Mouse (Mus musculus) embryonic facial prominence, embryonic 11.5 days (tissue): Measurements from ENCODE around the gene Tent5d. TPM values are rescaled to one million over a fixed set of nuclear protein-coding genes. Genes with fewer than 3 reads are reported as not detected.

Source experiments
- ATAC-seq: fragments of 200-750 bp; cut with Nextera tagmentation; replicated peaks from 2 replicates; pipeline ENCODE4 v1.8.0; 2017; ENCODE audit warnings: low read depth; ENCODE audit not compliant: insufficient number of reproducible peaks, low FRiP score, low TSS enrichment
- DNase-seq: peaks from one replicate; pipeline ENCODE4 v3.0.0-alpha.2; 2015; ENCODE audit warnings: low spot score
- H3K27ac ChIP-seq: fragments of 300-500 bp; sonication (generic); replicated peaks from 2 replicates; pipeline ENCODE4 v1.5.1; 2014; ENCODE audit warnings: mild to moderate bottlenecking, low read depth, low read length, control low read depth
- H3K27me3 ChIP-seq: fragments of 300-500 bp; sonication (generic); 2 replicates; pipeline ENCODE4 v1.6.1; 2014; ENCODE audit warnings: mild to moderate bottlenecking, low read length, moderate library complexity, mixed read lengths; ENCODE audit not compliant: control insufficient read depth, insufficient read depth
- H3K36me3 ChIP-seq: fragments of 300-500 bp; sonication (generic); replicated peaks from 2 replicates; pipeline ENCODE4 v1.6.1; 2014; ENCODE audit warnings: low read depth, mild to moderate bottlenecking, low read length, moderate library complexity, mixed read lengths; ENCODE audit not compliant: control insufficient read depth, insufficient read depth
- H3K4me1 ChIP-seq: fragments of 300-500 bp; sonication (generic); 2 replicates; pipeline ENCODE4 v1.6.1; 2014; ENCODE audit warnings: low read length, mixed read lengths; ENCODE audit not compliant: control insufficient read depth, insufficient read depth
- H3K4me2 ChIP-seq: fragments of 300-500 bp; sonication (generic); 2 replicates; pipeline ENCODE4 v1.6.1; 2014; ENCODE audit warnings: low read depth, mild to moderate bottlenecking, control low read depth, low read length, moderate library complexity
- H3K4me3 ChIP-seq: fragments of 300-500 bp; sonication (generic); 2 replicates; pipeline ENCODE4 v1.5.1; 2014; ENCODE audit warnings: low read depth, low read length, control low read depth
- H3K9ac ChIP-seq: fragments of 300-500 bp; sonication (generic); replicated peaks from 2 replicates; pipeline ENCODE4 v1.6.1; 2014; ENCODE audit warnings: mild to moderate bottlenecking, control low read depth, low read length
- H3K9me3 ChIP-seq: fragments of 300-500 bp; sonication (generic); replicated peaks from 2 replicates; pipeline ENCODE4 v1.6.1; 2016; ENCODE audit warnings: mild to moderate bottlenecking, low read length, inconsistent platforms, mixed read lengths; ENCODE audit not compliant: control insufficient read depth
- WGBS: fragments of 180-500 bp; shearing (Covaris S2); extraction: QIAGEN DNeasy Blood & Tissue Kit; methylation state at CpG from one replicate; pipeline ENCODE4 v1.1.7; 2014; 5-methylcytosine and 5-hydroxymethylcytosine counted together
- polyA plus RNA-seq: library from polyadenylated mRNA; unstranded; fragments of >200 nt; fragmentation: Nextera tagmentation; extraction: Ambion mirVana; gene quantifications from 2 replicates; pipeline ENCODE4 v1.2.1, GENCODE M21; 2014

Gene Tent5d
- polyA plus RNA-seq, 1 experiment from 2014 or later: 0.38 TPM

GRCm38 (mm10) chrX:107816218-107816554, 23.8 kb downstream of the Tent5d start, which contains the start of gene 2610002M06Rik:
Gene 2610002M06Rik, minus strand, starts transcription at chrX:107816334.
- 15% methylated on average over 20 of the region's 28 CpGs for WGBS
- H3K27me3 ChIP-seq: no peaks in the 10 kb centered on the region
- no peaks in the 10 kb centered on the region for H3K36me3 ChIP-seq
- no peaks in the 10 kb centered on the region for H3K9me3 ChIP-seq
- no peak within 1 kb of the TSS for H3K27ac ChIP-seq
- peak within 1 kb of the TSS; percentile 50 for H3K4me2 ChIP-seq
- DNase-seq (peak; percentile 86), ATAC-seq (peak; percentile 99)
- peak within 1 kb of the TSS; percentile 68 for H3K9ac ChIP-seq
- H3K4me3 ChIP-seq: peak within 1 kb of the TSS; percentile 57
- H3K4me1 ChIP-seq: no peaks in the 10 kb centered on the region

- H3K9ac ChIP-seq: no peak overlapping the region
- H3K4me2 ChIP-seq: no peak overlapping the region
- no peak overlapping the region for H3K27ac ChIP-seq
- no peaks in the 10 kb centered on the region for H3K9me3 ChIP-seq
- ATAC-seq (no peak), DNase-seq (no peak)
- H3K27me3 ChIP-seq: no peaks in the 10 kb centered on the region
- no peak overlapping the region for H3K4me3 ChIP-seq
- WGBS: 81% methylated on average over 6 of the region's 6 CpGs
- H3K36me3 ChIP-seq: no peaks in the 10 kb centered on the region
- H3K4me1 ChIP-seq: no peaks in the 10 kb centered on the region
Observed at GRCm38 (mm10) chrX:107816726-107817125, 24.3 kb downstream of the Tent5d start.

- WGBS: 31% methylated on average over 4 of the region's 4 CpGs
- H3K4me3 ChIP-seq: no peak overlapping the region
Observed at GRCm38 (mm10) chrX:107858165-107858564, 65.8 kb downstream of the Tent5d start.

More at GRCm38 (mm10) chrX:107858165-107858564, 65.8 kb downstream of the Tent5d start:
- H3K27me3 ChIP-seq: no peaks in the 10 kb centered on the region
- H3K9ac ChIP-seq: no peak overlapping the region
- H3K9me3 ChIP-seq: no peaks in the 10 kb centered on the region
- DNase-seq: peak; percentile 51
- H3K36me3 ChIP-seq: no peaks in the 10 kb centered on the region
- no peak overlapping the region for H3K27ac ChIP-seq
- H3K4me2 ChIP-seq: no peak overlapping the region
- no peak for ATAC-seq
- H3K4me1 ChIP-seq: no peaks in the 10 kb centered on the region

Other genes starting within 250 kb of the Tent5d start
- gene Tbx22, start 124.6 kb upstream of the Tent5d start, polyA plus RNA-seq: 10.7 and 11.4 TPM in 2 replicates
- 10.0 and 10.5 TPM in 2 replicates for gene 2610002M06Rik, start 23.7 kb downstream of the Tent5d start, polyA plus RNA-seq
- gene Gm732, start 155.9 kb downstream of the Tent5d start, polyA plus RNA-seq: not detected in 2 replicates